Mouse (Mus musculus) heart, postnatal 0 days (tissue): ENCODE results near the gene Ccnd1. TPM values are rescaled to one million over a fixed set of nuclear protein-coding genes. Genes with fewer than 3 reads are reported as not detected.
"Not testable (repeated sequence)": the region's sequence is repeated elsewhere in the genome, so short reads cannot be mapped to it uniquely, and the experiment has no call there.

ENCODE experiments used
- ATAC-seq: fragments of 200-750 bp; cut with Nextera tagmentation; 2 replicates; pipeline ENCODE4 v1.8.0; 2017; ENCODE audit warnings: low read depth, moderate number of reproducible peaks, moderate library complexity; ENCODE audit not compliant: insufficient read depth
- DNase-seq: peaks from one replicate; pipeline ENCODE4 v3.0.0-alpha.2; 2016; ENCODE audit warnings: low spot score
- H3K27ac ChIP-seq: fragments of 300-500 bp; sonication (generic); 2 replicates; pipeline ENCODE4 v1.5.1; 2014; ENCODE audit warnings: low read depth, mild to moderate bottlenecking
- H3K27me3 ChIP-seq: fragments of 300-500 bp; sonication (generic); 2 replicates; pipeline ENCODE4 v1.6.1; 2014; ENCODE audit warnings: low read length, mixed read lengths; ENCODE audit not compliant: control insufficient read depth, insufficient read depth
- H3K36me3 ChIP-seq: fragments of 300-500 bp; sonication (generic); replicated peaks from 2 replicates; pipeline ENCODE4 v1.6.1; 2014; ENCODE audit warnings: low read length, mixed read lengths; ENCODE audit not compliant: control insufficient read depth, insufficient read depth
- H3K4me1 ChIP-seq: fragments of 300-500 bp; sonication (generic); 2 replicates; pipeline ENCODE4 v1.6.1; 2014; ENCODE audit warnings: antibody characterized with exemption; ENCODE audit not compliant: control insufficient read depth, insufficient read depth
- H3K4me2 ChIP-seq: fragments of 300-500 bp; sonication (generic); 2 replicates; pipeline ENCODE4 v1.6.1; 2014; ENCODE audit warnings: low read depth, mild to moderate bottlenecking, low read length, moderate library complexity
- H3K4me3 ChIP-seq: fragments of 300-500 bp; sonication (generic); 2 replicates; pipeline ENCODE4 v1.5.1; 2014; ENCODE audit warnings: low read depth, low read length
- H3K9ac ChIP-seq: fragments of 300-500 bp; sonication (generic); replicated peaks from 2 replicates; pipeline ENCODE4 v1.6.1; 2014; ENCODE audit warnings: low read depth, low read length, mixed read lengths
- H3K9me3 ChIP-seq: fragments of 300-500 bp; sonication (generic); replicated peaks from 2 replicates; pipeline ENCODE4 v1.6.1; 2016; ENCODE audit warnings: low read length; ENCODE audit not compliant: control insufficient read depth
- CTCF ChIP-seq: IDR thresholded peaks from 2 replicates; pipeline ENCODE4 v1.5.1; 2016; ENCODE audit warnings: antibody characterized with exemption, control low read depth, low read depth
- EP300 ChIP-seq: IDR thresholded peaks from 2 replicates; pipeline ENCODE4 v1.6.1; 2016; ENCODE audit warnings: antibody characterized with exemption, low read depth
- WGBS: fragments of 180-500 bp; shearing (Covaris S2); extraction: QIAGEN DNeasy Blood & Tissue Kit; methylation state at CpG from one replicate; pipeline ENCODE4 v1.1.7; 2014; 5-methylcytosine and 5-hydroxymethylcytosine counted together
- polyA plus RNA-seq: library from polyadenylated mRNA; unstranded; fragments of >200 nt; fragmentation: Nextera tagmentation; extraction: Ambion mirVana; gene quantifications from 2 replicates; pipeline ENCODE4 v1.2.1, GENCODE M21; 2015
- total RNA-seq: library from RNA; depleted of rRNA; stranded (reverse); fragments of >200 nt; gene quantifications from 2 replicates; pipeline ENCODE4 v1.2.3, GENCODE M21; 2014; ENCODE audit warnings: low replicate concordance

Gene Ccnd1
- total and polyA plus RNA-seq, 2 experiments from 2014 or later, result 61.7 to 68.2 TPM

DNA sequence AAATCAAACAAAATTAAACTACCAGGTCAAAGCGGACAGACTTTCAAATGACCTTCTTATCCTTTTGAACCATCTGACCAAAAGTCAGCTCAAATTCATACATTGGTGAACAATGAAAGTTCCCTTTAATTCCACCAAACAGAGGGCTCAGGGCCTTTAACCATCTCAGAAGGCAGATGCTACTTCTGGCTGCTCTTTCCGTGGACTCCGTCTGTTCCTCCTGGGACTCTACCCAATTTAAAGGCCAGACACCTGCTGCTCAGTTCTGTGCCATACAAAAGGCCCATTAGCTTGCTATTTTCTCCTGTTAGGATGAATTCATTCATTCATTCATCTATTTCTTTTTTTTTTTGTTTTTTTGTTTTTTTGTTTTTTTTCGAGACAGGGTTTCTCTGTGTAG is 26.8 kb downstream of the Ccnd1 start:
- 82% methylated on average over 4 of the region's 4 CpGs for WGBS
- ATAC-seq, result no peak
- Histone ChIP-seq H3K27me3 (no peaks in the 10 kb centered on the region), H3K9me3 (no peaks in the 10 kb centered on the region), H3K27ac (no peak overlapping the region), H3K4me1 (peaks cover 5% of the 10 kb centered on the region), H3K9ac (no peak overlapping the region), H3K4me3 (no peak overlapping the region), H3K36me3 (peaks cover 6% of the 10 kb centered on the region; the same call in 1 of the 2 replicates), H3K4me2 (no peak overlapping the region)
- no peak for TF ChIP-seq EP300
- TF ChIP-seq CTCF, result no peak
- no peak for DNase-seq

GRCm38 (mm10) chr7:144911121-144911520 is 28.6 kb downstream of the Ccnd1 start:
- peaks cover 5% of the 10 kb centered on the region for H3K4me1 ChIP-seq
- H3K4me2 ChIP-seq, result no peak overlapping the region
- H3K36me3 ChIP-seq, result no peaks in the 10 kb centered on the region
- 79% methylated on average over 1 of the region's 1 CpGs for WGBS
- H3K9me3 ChIP-seq, result no peaks in the 10 kb centered on the region
- no peaks in the 10 kb centered on the region for H3K27me3 ChIP-seq
- no peak for DNase-seq
- TF ChIP-seq CTCF (no peak), EP300 (no peak)
- H3K9ac ChIP-seq, result no peak overlapping the region
- H3K4me3 ChIP-seq, result no peak overlapping the region
- no peak for ATAC-seq
- no peak overlapping the region for H3K27ac ChIP-seq

DNA sequence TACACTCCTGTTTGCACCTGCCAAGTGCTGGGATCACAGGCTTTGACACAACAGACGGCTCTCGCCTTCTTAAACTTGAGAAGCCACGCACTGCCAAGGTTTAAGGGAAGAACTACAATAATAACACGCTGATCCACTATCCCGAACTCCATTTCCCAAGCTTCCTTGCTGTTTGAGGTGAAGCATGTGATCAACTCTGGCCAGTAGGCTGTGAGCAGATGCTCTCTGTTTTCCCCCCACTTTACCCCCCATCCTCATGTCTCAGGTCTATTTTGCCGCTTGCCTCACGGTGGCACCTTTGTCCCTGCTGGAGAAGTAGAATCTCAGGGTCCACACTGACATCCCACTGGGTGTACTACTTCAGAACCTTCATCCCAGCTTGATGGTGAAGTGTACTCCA is 31.0 kb downstream of the Ccnd1 start:
- TF ChIP-seq EP300 (no peak), CTCF (no peak)
- Histone ChIP-seq H3K9ac (no peak overlapping the region), H3K27ac (no peak overlapping the region), H3K4me2 (no peak overlapping the region), H3K9me3 (peaks cover 4% of the 10 kb centered on the region; the same call in 1 of the 2 replicates), H3K4me3 (no peak overlapping the region), H3K4me1 (no peaks in the 10 kb centered on the region), H3K36me3 (no peaks in the 10 kb centered on the region), H3K27me3 (no peaks in the 10 kb centered on the region)
- ATAC-seq, result no peak
- no peak for DNase-seq
- 32% methylated on average over 7 of the region's 7 CpGs for whole genome bisulfite sequencing

DNA sequence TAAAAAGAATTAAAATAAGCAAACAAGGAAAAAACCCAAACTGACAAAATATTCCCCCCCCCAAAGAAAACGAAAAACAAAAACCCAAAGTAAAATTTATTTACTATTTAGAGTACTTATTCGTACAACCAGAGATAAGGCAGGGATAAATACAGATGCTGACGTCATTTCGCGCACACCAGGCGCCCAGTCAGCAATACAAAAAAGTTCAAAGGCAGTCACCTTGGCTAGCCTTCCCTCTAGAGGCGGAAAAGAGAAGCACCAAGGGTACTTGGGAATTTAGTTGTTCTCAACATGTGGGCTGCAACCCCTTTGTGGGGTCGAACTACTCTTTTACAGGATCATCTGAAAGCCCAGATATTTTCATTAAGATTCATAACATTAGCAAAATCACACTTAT is 31.9 kb downstream of the Ccnd1 start:
- peak; percentile 47 for TF ChIP-seq CTCF
- no peak for TF ChIP-seq EP300
- DNase-seq, result peak; percentile 57
- no peak overlapping the region for H3K4me3 ChIP-seq
- no peak overlapping the region for H3K9ac ChIP-seq
- H3K4me1 ChIP-seq, result no peaks in the 10 kb centered on the region
- no peaks in the 10 kb centered on the region for H3K36me3 ChIP-seq
- no peak overlapping the region for H3K27ac ChIP-seq
- H3K9me3 ChIP-seq, result peaks cover 4% of the 10 kb centered on the region; the same call in 1 of the 2 replicates
- peak; percentile 65; the same call in 1 of the 2 replicates for ATAC-seq
- H3K27me3 ChIP-seq, result no peaks in the 10 kb centered on the region
- no peak overlapping the region for H3K4me2 ChIP-seq
- 7% methylated on average over 8 of the region's 8 CpGs for WGBS

- no peak for TF ChIP-seq EP300
- peak; percentile 69 for TF ChIP-seq CTCF
- no peak overlapping the region for H3K27ac ChIP-seq
- 0 out of 2 replicates have a peak, but pooled peaks cover 5% of the 10 kb centered on the region for H3K27me3 ChIP-seq
- ATAC-seq (peak; percentile 50; the same call in 1 of the 2 replicates), DNase-seq (peak; percentile 26)
- H3K4me2 ChIP-seq, result peak overlapping the region; percentile 39; the same call in 1 of the 2 replicates
- no peaks in the 10 kb centered on the region for H3K36me3 ChIP-seq
- H3K9ac ChIP-seq, result no peak overlapping the region
- peaks cover 4% of the 10 kb centered on the region; the same call in 1 of the 2 replicates for H3K9me3 ChIP-seq
- no peak overlapping the region for H3K4me3 ChIP-seq
- WGBS, result 10% methylated on average over 28 of the region's 28 CpGs
- H3K4me1 ChIP-seq, result no peaks in the 10 kb centered on the region
These were observed 32.9 kb downstream of the Ccnd1 start for GRCm38 (mm10) chr7:144906708-144907397.

DNA sequence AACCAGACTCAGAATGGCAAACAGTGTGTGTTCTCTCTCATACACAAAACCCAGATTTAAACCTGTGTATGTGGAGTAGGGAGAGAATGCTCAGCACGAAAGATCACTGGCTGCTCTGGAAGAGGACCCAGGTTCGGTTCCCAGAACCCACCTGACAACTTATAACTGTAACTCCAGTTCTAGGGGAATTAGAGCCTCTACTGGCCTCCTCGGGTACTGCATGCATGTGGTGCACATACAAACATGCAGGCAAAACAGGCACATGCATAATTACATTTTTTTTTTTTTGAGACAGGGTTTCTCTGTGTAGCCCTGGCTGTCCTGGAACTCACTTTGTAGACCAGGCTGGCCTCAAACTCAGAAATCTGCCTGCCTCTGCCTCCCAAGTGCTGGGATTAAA is 34.2 kb downstream of the Ccnd1 start:
- H3K27ac ChIP-seq, H3K27me3 ChIP-seq, ATAC-seq, H3K36me3 ChIP-seq, H3K9me3 ChIP-seq, H3K4me1 ChIP-seq, H3K9ac ChIP-seq, H3K4me3 ChIP-seq, DNase-seq, H3K4me2 ChIP-seq: not testable (repeated sequence)
- 90% methylated on average over 3 of the region's 3 CpGs for WGBS
